Mouse (Mus musculus) lung, adult 2 months (tissue): ENCODE results near the gene Cpm. TPM values are rescaled to one million over a fixed set of nuclear protein-coding genes. Genes with fewer than 3 reads are reported as not detected.

Source experiments
- DNase-seq: peaks from one replicate; pipeline ENCODE4 v3.0.0; 2022
- H3K4me1 ChIP-seq: fragments of 200-500 bp; 2 replicates; pipeline ENCODE4 v1.6.1; 2011; ENCODE audit warnings: low read length; ENCODE audit not compliant: control insufficient read depth, insufficient read depth
- H3K4me3 ChIP-seq: fragments of 200-500 bp; replicated peaks from 2 replicates; pipeline ENCODE3; 2011; ENCODE audit warnings: low read depth, mild to moderate bottlenecking, control low read depth, low read length; ENCODE audit errors: extremely low read depth
- CTCF ChIP-seq: fragments of 200-500 bp; IDR thresholded peaks from 2 replicates; pipeline ENCODE4 v1.5.1; 2011; ENCODE audit warnings: mild to moderate bottlenecking, low read length, control low read depth; ENCODE audit not compliant: insufficient read depth
- POLR2A ChIP-seq: fragments of 200-500 bp; IDR thresholded peaks from 2 replicates; pipeline ENCODE4 v1.6.1; 2011; ENCODE audit warnings: low read depth, mild to moderate bottlenecking, control low read depth, low read length, borderline replicate concordance; ENCODE audit errors: extremely low read depth
- WGBS: fragments of 180-500 bp; shearing (Covaris S2); methylation state at CpG from one replicate; pipeline ENCODE4 v1.1.7; 2018; 5-methylcytosine and 5-hydroxymethylcytosine counted together
- polyA plus RNA-seq: library from polyadenylated mRNA; depleted of rRNA; stranded (reverse); fragments of >200 nt; gene quantifications from 2 replicates; pipeline ENCODE4 v1.2.3, GENCODE M21; 2012

Cpm gene
- polyA plus RNA-seq, 1 experiment, result 117 TPM

GRCm38 (mm10) chr10:117694255-117694953, 65.1 kb downstream of the Cpm start:
- TF ChIP-seq POLR2A, result no peak
- no peak for TF ChIP-seq CTCF
- 94% methylated on average over 6 of the region's 6 CpGs for WGBS

GRCm38 (mm10) chr10:117695027-117695426, 65.7 kb downstream of the Cpm start:
- no peak overlapping the region for H3K4me3 ChIP-seq
- TF ChIP-seq CTCF (no peak), POLR2A (no peak)
- H3K4me1 ChIP-seq, result no peaks in the 10 kb centered on the region
- WGBS, result 91% methylated on average over 4 of the region's 4 CpGs
- no peak for DNase-seq

More at GRCm38 (mm10) chr10:117694255-117694953, 65.1 kb downstream of the Cpm start:
- no peak for DNase-seq
- Histone ChIP-seq H3K4me3 (no peak overlapping the region), H3K4me1 (no peaks in the 10 kb centered on the region)

- no peak for DNase-seq
- TF ChIP-seq CTCF, result no peak
- TF ChIP-seq POLR2A, result no peak
- no peaks in the 10 kb centered on the region for H3K4me1 ChIP-seq
- H3K4me3 ChIP-seq, result no peak overlapping the region
- WGBS, result 96% methylated on average over 4 of the region's 4 CpGs
Measured at GRCm38 (mm10) chr10:117695605-117696004, 66.3 kb downstream of the Cpm start.

- no peak for DNase-seq
- Histone ChIP-seq H3K4me3 (no peak overlapping the region), H3K4me1 (no peaks in the 10 kb centered on the region)
- TF ChIP-seq CTCF, result no peak
- no peak for TF ChIP-seq POLR2A
- 78% methylated on average over 8 of the region's 8 CpGs for whole genome bisulfite sequencing
Measured at GRCm38 (mm10) chr10:117696021-117696826, 66.9 kb downstream of the Cpm start.

- WGBS, result 93% methylated on average over 6 of the region's 6 CpGs
- DNase-seq, result no peak
- TF ChIP-seq CTCF (no peak), POLR2A (no peak)
- no peaks in the 10 kb centered on the region for H3K4me1 ChIP-seq
- H3K4me3 ChIP-seq, result no peak overlapping the region
Measured at GRCm38 (mm10) chr10:117696827-117697560, 67.7 kb downstream of the Cpm start.

GRCm38 (mm10) chr10:117697561-117698115, 68.3 kb downstream of the Cpm start:
- H3K4me3 ChIP-seq, result no peak overlapping the region
- WGBS, result 92% methylated on average over 3 of the region's 3 CpGs
- H3K4me1 ChIP-seq, result no peaks in the 10 kb centered on the region
- DNase-seq, result no peak
- TF ChIP-seq CTCF (no peak), POLR2A (no peak)

GRCm38 (mm10) chr10:117698313-117699138, 69.2 kb downstream of the Cpm start:
- DNase-seq, result no peak
- TF ChIP-seq CTCF (no peak), POLR2A (no peak)
- Histone ChIP-seq H3K4me1 (no peaks in the 10 kb centered on the region), H3K4me3 (no peak overlapping the region)
- 96% methylated on average over 10 of the region's 10 CpGs for WGBS

- no peaks in the 10 kb centered on the region for H3K4me1 ChIP-seq
- DNase-seq, result no peak
- no peak for TF ChIP-seq POLR2A
- TF ChIP-seq CTCF, result no peak
- no peak overlapping the region for H3K4me3 ChIP-seq
- 92% methylated on average over 4 of the region's 4 CpGs for WGBS
Measured at GRCm38 (mm10) chr10:117699914-117700313, 70.6 kb downstream of the Cpm start.
